Mouse (Mus musculus) neural tube, embryonic 15.5 days (tissue): ENCODE measurements around the gene Dcakd. TPM values are rescaled to one million over a fixed set of nuclear protein-coding genes. Genes with fewer than 3 reads are reported as not detected.

Source experiments
- ATAC-seq: fragments of 200-750 bp; cut with Nextera tagmentation; 2 replicates; pipeline ENCODE4 v1.8.0; 2017; ENCODE audit warnings: mild to moderate bottlenecking, moderate TSS enrichment, moderate library complexity; ENCODE audit not compliant: low FRiP score
- H3K27ac ChIP-seq: fragments of 300-500 bp; sonication (generic); replicated peaks from 2 replicates; pipeline ENCODE4 v1.5.1; 2015; ENCODE audit warnings: mild to moderate bottlenecking, inconsistent platforms
- H3K27me3 ChIP-seq: fragments of 300-500 bp; sonication (generic); replicated peaks from 2 replicates; pipeline ENCODE4 v1.6.1; 2015; ENCODE audit warnings: inconsistent platforms
- H3K36me3 ChIP-seq: fragments of 300-500 bp; sonication (generic); 2 replicates; pipeline ENCODE4 v1.6.1; 2015; ENCODE audit warnings: inconsistent platforms
- H3K4me1 ChIP-seq: fragments of 300-500 bp; sonication (generic); 2 replicates; pipeline ENCODE4 v1.6.1; 2015; ENCODE audit warnings: inconsistent platforms
- H3K4me2 ChIP-seq: fragments of 300-500 bp; sonication (generic); 2 replicates; pipeline ENCODE4 v1.6.1; 2015; ENCODE audit warnings: inconsistent platforms, mild to moderate bottlenecking, moderate library complexity
- H3K4me3 ChIP-seq: fragments of 300-500 bp; sonication (generic); replicated peaks from 2 replicates; pipeline ENCODE4 v1.5.1; 2015; ENCODE audit warnings: mild to moderate bottlenecking, inconsistent platforms
- H3K9ac ChIP-seq: fragments of 300-500 bp; sonication (generic); replicated peaks from 2 replicates; pipeline ENCODE4 v1.6.1; 2015; ENCODE audit warnings: mild to moderate bottlenecking, inconsistent platforms
- H3K9me3 ChIP-seq: fragments of 300-500 bp; sonication (generic); replicated peaks from 2 replicates; pipeline ENCODE4 v1.6.1; 2016; ENCODE audit warnings: inconsistent platforms
- WGBS: fragments of 180-500 bp; shearing (Covaris S2); methylation state at CpG from one replicate; pipeline ENCODE4 v1.1.7; 2015; ENCODE audit warnings: mixed read lengths; 5-methylcytosine and 5-hydroxymethylcytosine counted together
- polyA plus RNA-seq: library from polyadenylated mRNA; unstranded; fragments of >200 nt; fragmentation: Nextera tagmentation; extraction: Ambion mirVana; gene quantifications from 2 replicates; pipeline ENCODE4 v1.2.1, GENCODE M21; 2015

Gene Dcakd
- polyA plus RNA-seq, 1 experiment from 2014 or later: 153 TPM

DNA sequence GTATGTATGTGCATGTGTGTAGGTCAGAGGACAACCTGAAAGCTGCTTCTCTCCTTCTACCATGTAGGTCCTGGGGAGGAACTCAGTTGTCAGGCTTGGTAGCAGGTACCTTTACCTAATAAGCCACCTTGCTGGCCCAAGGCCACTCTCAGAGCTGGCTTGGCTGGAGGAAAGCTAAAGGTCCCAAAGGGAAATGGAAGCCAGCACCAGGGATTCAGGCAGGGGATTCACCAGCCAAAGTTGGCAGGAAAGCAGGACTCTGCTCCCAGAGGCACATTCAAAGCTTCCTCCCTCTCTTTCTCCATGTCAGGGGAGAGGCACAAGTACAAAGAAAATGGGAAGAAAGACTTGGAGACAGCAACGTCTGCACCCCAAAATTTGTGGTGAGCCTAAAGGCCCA is 23.3 kb downstream of the Dcakd start:
- WGBS: 86% methylated on average over 1 of the region's 1 CpGs
- H3K27ac ChIP-seq: no peak overlapping the region

DNA sequence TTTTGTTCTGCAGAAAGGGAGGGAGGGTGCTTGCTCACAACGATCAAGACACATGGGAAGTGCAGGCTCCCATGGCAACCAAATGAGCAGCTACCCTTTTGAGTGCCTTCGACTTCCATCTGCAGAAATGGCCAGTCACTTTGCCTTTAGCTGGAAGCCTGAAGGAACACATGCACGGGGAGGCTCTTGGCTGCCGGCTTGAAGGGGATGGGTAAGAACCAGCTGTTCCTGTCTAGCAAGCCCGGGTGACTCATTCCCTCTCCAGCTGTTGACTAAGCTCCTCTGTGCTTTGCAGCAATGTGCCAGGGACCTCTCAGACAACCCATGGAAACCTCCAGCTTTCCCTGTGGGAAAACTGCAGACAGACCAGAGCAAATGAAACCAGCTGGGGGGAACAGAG is 24.9 kb downstream of the Dcakd start:
- no peaks in the 10 kb centered on the region for H3K9me3 ChIP-seq
- H3K4me3 ChIP-seq: no peak overlapping the region
- peaks cover 16% of the 10 kb centered on the region for H3K36me3 ChIP-seq
- WGBS: 35% methylated on average over 5 of the region's 5 CpGs
- peaks cover 21% of the 10 kb centered on the region for H3K4me1 ChIP-seq
- no peaks in the 10 kb centered on the region for H3K27me3 ChIP-seq
- H3K4me2 ChIP-seq: no peak overlapping the region
- H3K27ac ChIP-seq: peak overlapping the region; percentile 41; the same call in 1 of the 2 replicates
- no peak for ATAC-seq
- no peak overlapping the region for H3K9ac ChIP-seq

More for the DNA sequence above, 23.3 kb downstream of the Dcakd start:
- no peak overlapping the region for H3K4me3 ChIP-seq
- H3K4me1 ChIP-seq: peaks cover 24% of the 10 kb centered on the region
- H3K9ac ChIP-seq: no peak overlapping the region
- no peaks in the 10 kb centered on the region for H3K27me3 ChIP-seq
- peaks cover 3% of the 10 kb centered on the region; the same call in 1 of the 2 replicates for H3K36me3 ChIP-seq
- no peak for ATAC-seq
- H3K4me2 ChIP-seq: no peak overlapping the region
- no peaks in the 10 kb centered on the region for H3K9me3 ChIP-seq

DNA sequence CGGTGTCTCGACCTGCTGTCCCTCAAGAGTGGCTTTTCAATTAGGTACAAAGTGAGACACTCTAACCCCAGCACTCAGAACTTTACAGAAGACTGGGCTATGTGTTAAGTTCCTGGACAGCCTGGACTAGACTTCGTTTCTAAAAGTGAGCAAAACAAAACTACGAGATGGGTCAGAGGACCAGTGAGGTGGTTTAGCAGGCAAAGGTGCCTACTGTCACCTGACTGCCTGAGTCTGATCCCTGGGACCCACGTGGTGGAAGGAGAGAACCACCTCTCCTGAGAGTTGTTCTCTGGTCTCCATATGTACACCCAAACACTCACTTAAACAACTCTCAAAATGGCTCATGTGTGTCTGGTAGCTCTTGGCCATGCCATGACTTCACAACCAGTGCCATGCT is 27.1 kb downstream of the Dcakd start:
- H3K36me3 ChIP-seq: peaks cover 33% of the 10 kb centered on the region
- WGBS: 86% methylated on average over 5 of the region's 5 CpGs
- no peak overlapping the region for H3K4me2 ChIP-seq
- no peak overlapping the region for H3K27ac ChIP-seq
- H3K9ac ChIP-seq: no peak overlapping the region
- no peaks in the 10 kb centered on the region for H3K27me3 ChIP-seq
- peaks cover 13% of the 10 kb centered on the region for H3K4me1 ChIP-seq
- ATAC-seq: no peak
- H3K9me3 ChIP-seq: no peaks in the 10 kb centered on the region
- no peak overlapping the region for H3K4me3 ChIP-seq

DNA sequence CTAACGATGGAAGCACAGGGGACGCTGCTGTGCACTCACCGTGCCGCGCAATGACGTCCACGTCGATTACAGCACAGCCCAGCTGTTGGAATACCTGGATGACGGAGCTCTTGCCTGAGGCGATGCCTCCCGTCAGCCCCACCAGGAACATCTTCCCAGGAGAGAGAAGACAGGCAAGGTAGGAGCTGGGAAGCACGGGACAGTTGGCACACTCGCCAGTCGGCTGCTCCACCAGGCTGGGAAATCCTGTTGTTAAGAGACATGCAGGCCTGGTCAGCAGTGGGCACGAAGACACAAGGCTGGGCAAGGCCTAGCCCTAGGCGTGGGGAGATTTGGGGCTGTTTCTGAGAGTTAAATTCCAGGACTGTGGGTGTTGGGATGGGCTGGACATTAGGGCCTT is 28.0 kb downstream of the Dcakd start:
- H3K9me3 ChIP-seq: no peaks in the 10 kb centered on the region
- no peak for ATAC-seq
- peaks cover 43% of the 10 kb centered on the region for H3K36me3 ChIP-seq
- H3K4me2 ChIP-seq: no peak overlapping the region
- H3K9ac ChIP-seq: no peak overlapping the region
- H3K27ac ChIP-seq: no peak overlapping the region
- no peak overlapping the region for H3K4me3 ChIP-seq
- WGBS: 86% methylated on average over 16 of the region's 16 CpGs
- H3K27me3 ChIP-seq: no peaks in the 10 kb centered on the region
- peaks cover 13% of the 10 kb centered on the region for H3K4me1 ChIP-seq

DNA sequence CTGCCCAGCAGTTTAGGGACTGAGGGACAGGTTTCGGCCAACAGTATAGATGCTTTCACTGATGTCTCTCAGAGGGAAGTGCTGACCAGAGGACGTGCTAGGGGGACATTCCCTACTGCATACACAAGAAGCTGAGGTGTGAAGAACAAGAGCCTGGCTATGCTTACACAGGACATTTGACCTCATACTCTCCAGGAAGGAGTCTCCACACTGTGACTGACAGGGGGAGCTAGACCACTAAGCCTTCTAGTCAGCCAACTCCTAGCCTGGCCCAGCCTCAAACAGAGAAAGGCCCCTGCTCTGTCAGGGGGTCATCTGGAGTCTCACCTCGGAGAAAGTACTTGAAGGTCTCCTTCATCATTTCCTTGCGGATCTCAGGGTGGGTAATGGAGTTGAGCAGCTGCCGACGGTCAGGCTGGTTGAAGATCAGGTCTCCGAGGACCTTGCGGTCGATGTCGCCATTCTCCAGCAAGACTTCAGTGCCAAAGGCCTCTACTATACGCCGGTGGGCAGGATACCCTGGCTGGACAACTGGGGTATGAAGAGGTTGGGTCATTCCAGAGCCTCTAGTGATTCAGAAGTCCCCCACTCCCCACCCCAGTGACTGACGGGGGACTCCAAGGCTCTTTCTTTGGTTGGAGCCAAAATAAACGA is 28.7 kb downstream of the Dcakd start:
- WGBS: 87% methylated on average over 14 of the region's 14 CpGs
- H3K27ac ChIP-seq: no peak overlapping the region

DNA sequence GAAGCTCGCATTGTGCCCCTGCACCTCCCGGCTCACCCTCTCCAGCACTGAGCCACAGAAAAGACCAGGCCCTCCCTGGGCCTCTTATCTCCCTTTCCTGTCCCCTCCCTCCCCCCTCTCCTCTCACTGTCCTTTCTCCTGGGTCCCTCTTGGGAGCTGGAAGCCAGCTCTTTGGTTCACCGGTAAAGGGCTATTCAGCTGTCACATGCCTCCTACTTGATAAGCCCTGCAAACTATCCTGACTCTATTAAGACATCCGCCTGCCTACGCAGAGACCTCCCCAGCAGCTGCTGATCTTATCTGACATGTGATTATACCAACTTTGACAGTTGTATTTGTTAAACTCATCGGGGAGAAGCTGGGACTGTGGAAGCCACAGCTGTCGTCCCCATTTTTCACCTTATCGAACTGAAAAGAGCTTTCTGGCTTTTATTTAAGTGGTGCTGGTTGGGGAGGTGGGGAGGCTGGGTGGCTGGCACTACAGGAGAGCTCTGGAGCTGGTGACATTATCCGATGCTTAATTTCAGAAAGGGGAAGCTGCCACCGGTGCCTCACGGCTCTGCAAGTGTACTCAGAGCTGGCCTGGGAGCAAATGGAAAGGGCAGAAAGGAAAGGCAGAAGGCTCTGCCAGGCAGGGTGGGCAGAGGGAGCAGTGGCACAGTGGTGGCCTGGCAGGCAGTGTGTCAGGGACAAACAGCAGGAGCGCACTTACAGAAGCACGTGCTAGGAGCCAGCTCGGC is 29.4 kb downstream of the Dcakd start:
- no peak overlapping the region for H3K4me3 ChIP-seq
- H3K36me3 ChIP-seq: peaks cover 54% of the 10 kb centered on the region

More for the DNA sequence above, 28.7 kb downstream of the Dcakd start:
- H3K4me1 ChIP-seq: peaks cover 13% of the 10 kb centered on the region
- no peak overlapping the region for H3K4me2 ChIP-seq
- no peak for ATAC-seq
- H3K9me3 ChIP-seq: no peaks in the 10 kb centered on the region
- no peak overlapping the region for H3K9ac ChIP-seq
- H3K4me3 ChIP-seq: no peak overlapping the region
- peaks cover 49% of the 10 kb centered on the region for H3K36me3 ChIP-seq
- no peaks in the 10 kb centered on the region for H3K27me3 ChIP-seq

DNA sequence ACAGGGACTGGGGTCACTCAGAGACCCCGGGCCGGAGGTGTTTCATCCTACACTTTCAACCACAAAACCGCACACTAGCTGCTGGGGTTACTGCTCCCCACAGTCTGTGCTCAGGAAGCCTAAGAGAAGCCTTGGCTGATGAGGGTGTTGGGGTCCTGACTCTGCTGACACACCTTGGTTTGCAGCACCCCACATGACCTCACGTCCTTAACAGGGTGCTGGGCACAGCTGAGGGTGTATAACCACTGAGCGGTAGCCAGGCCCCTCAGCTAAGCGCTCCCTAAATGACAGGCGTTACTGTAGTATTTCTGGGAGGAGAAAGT is 29.9 kb downstream of the Dcakd start:
- 90% methylated on average over 7 of the region's 7 CpGs for WGBS
- Histone ChIP-seq H3K27ac (no peak overlapping the region), H3K36me3 (peaks cover 54% of the 10 kb centered on the region)

More for the DNA sequence above, 29.4 kb downstream of the Dcakd start:
- WGBS: 81% methylated on average over 14 of the region's 14 CpGs
- H3K4me1 ChIP-seq: peaks cover 13% of the 10 kb centered on the region
- ATAC-seq: no peak
- H3K27me3 ChIP-seq: no peaks in the 10 kb centered on the region
- H3K27ac ChIP-seq: no peak overlapping the region
- H3K4me2 ChIP-seq: no peak overlapping the region
- H3K9me3 ChIP-seq: no peaks in the 10 kb centered on the region
- H3K9ac ChIP-seq: no peak overlapping the region

DNA sequence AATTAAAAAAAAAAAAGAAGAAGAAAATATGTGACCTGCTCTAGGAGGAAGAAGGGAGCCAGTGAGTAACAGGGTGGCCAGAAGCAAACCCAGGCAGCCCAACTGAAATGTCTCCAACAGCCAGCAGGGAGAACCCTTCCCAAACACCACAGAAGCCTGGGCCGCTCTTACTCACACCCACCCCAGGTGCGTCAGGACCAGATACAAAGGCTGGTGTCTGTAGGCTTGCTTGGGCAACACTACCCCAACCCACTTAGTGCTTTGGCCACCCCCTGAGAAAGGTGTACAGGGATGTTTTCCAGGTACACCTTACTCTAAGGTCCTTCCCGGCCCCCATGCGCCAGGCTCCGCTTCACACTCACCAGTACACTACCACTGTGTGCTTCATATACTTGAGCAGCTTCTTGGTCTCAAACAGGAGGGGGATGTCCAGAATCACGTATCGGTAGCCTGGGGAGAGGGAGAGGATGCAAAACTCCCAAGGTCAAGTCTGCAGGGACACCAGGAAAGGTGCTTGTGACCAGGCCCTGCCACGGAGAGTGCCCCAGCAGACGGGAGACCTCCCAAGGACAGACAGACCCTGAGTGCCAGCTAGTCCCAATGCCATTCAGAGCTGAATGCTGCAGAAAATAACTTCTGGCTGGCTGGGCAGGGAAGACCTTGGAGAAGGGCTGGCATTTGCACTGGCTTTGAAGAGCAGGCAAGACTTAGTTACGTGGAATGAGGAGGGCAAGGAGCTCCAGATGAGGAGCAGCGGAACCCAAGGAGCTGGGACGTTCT is 31.0 kb downstream of the Dcakd start:
- 97% methylated on average over 12 of the region's 12 CpGs for WGBS
- H3K4me3 ChIP-seq: no peak overlapping the region
- peaks cover 54% of the 10 kb centered on the region for H3K36me3 ChIP-seq
- no peak overlapping the region for H3K9ac ChIP-seq
- H3K27ac ChIP-seq: no peak overlapping the region
- ATAC-seq: no peak
- H3K9me3 ChIP-seq: no peaks in the 10 kb centered on the region
- H3K4me2 ChIP-seq: no peak overlapping the region
- peaks cover 4% of the 10 kb centered on the region; the same call in 1 of the 2 replicates for H3K27me3 ChIP-seq
- H3K4me1 ChIP-seq: peaks cover 8% of the 10 kb centered on the region

More for the DNA sequence above, 29.9 kb downstream of the Dcakd start:
- Histone ChIP-seq H3K4me1 (peaks cover 8% of the 10 kb centered on the region), H3K4me2 (no peak overlapping the region), H3K4me3 (no peak overlapping the region), H3K9me3 (no peaks in the 10 kb centered on the region), H3K9ac (no peak overlapping the region), H3K27me3 (no peaks in the 10 kb centered on the region)
- no peak for ATAC-seq

DNA sequence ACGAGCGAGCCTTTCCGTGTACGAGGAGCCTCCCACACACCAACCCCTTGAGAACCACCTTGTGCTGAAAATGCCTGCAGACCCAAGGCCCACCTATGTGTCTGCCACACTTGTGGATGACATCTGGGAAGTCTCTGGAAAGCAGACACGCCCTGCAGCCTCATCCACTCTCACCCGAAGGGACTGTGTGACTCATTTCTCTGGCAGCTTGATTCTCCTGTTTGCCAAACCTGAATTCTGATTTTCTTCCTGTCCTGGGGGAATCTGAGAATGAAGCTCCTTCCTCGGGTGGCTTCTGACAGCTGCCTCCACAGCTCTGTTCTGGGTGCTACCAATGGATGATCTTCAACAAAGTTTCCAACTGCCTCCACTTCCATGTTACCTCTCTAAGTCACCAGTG is 31.7 kb downstream of the Dcakd start:
- H3K4me1 ChIP-seq: peaks cover 16% of the 10 kb centered on the region
- no peak overlapping the region for H3K9ac ChIP-seq
- WGBS: 90% methylated on average over 7 of the region's 7 CpGs
- H3K27ac ChIP-seq: no peak overlapping the region
- H3K9me3 ChIP-seq: no peaks in the 10 kb centered on the region
- H3K4me2 ChIP-seq: no peak overlapping the region
- peaks cover 8% of the 10 kb centered on the region for H3K27me3 ChIP-seq
- H3K4me3 ChIP-seq: no peak overlapping the region
- ATAC-seq: no peak
- peaks cover 54% of the 10 kb centered on the region for H3K36me3 ChIP-seq

DNA sequence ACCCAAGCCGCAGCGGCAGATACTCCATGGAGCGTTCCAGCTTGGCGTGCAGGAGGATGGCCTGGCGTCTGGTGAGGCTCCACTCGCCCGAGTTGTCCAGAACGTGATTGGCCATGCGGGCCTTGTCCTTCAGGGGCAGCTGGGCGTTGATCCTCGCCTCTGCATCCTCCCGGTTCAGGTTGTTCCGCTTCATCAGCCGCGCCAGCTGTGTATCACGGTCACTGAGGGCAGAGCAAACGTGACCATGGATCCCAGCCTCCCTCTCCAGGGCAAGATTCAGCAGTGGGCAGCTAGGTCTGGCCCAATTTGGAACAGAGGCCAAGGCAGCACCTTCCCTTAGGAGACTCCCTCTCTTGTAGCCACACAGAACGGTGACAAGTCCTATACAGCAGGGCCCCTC is 33.2 kb downstream of the Dcakd start:
- peaks cover 54% of the 10 kb centered on the region for H3K36me3 ChIP-seq

DNA sequence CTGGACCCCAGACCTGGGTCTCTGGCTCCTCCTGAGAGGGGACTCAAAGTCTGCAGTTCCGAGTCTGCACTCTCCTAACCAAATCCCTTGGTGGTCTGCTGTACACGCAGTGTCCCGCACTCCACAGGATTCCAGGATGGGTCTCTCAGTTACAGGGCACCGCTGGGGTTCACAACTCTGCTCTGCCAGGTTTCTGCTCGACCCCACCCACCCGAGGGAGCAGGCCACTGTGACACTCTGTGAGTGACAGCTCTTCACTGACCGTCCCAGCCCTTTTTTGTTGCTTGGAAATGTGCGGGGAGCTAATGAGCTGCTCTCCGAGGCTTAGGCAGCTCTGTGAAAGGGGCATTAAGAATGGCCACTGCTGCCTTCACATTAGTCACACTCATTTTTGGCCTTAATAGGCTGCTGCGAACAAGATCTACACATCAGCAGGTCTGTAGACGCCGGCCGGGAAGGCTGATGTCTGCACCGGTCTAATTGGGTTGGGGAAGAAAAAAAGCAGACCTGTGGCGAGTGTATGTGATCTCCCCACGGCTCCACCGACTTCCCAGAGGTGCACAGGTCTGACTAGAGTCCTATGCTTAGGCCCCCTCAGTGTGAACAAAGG is 34.6 kb downstream of the Dcakd start:
- Histone ChIP-seq H3K27ac (no peak overlapping the region), H3K4me1 (peaks cover 27% of the 10 kb centered on the region), H3K4me2 (no peak overlapping the region), H3K27me3 (peaks cover 25% of the 10 kb centered on the region), H3K9ac (no peak overlapping the region), H3K4me3 (no peak overlapping the region), H3K9me3 (no peaks in the 10 kb centered on the region), H3K36me3 (peaks cover 44% of the 10 kb centered on the region)
- WGBS: 33% methylated on average over 17 of the region's 17 CpGs
- ATAC-seq: peak; percentile 23; the same call in 1 of the 2 replicates

More for the DNA sequence above, 33.2 kb downstream of the Dcakd start:
- H3K9ac ChIP-seq: no peak overlapping the region
- H3K27ac ChIP-seq: no peak overlapping the region
- peaks cover 20% of the 10 kb centered on the region for H3K4me1 ChIP-seq
- H3K27me3 ChIP-seq: peaks cover 10% of the 10 kb centered on the region
- no peak overlapping the region for H3K4me3 ChIP-seq
- H3K9me3 ChIP-seq: no peaks in the 10 kb centered on the region
- no peak for ATAC-seq
- no peak overlapping the region for H3K4me2 ChIP-seq
- 89% methylated on average over 18 of the region's 18 CpGs for WGBS
